Mouse (Mus musculus): Measurements from ENCODE around the gene Aurkaip1. TPM values are rescaled to one million over a fixed set of nuclear protein-coding genes. Genes with fewer than 3 reads are reported as not detected.
"Not testable (repeated sequence)": the region's sequence is repeated elsewhere in the genome, so short reads cannot be mapped to it uniquely, and the experiment has no call there.

Aurkaip1 gene
- 100 to 1,000 TPM in 1 of 2 experiments, 10 to 100 TPM in 1; 98.5 to 101 TPM for total RNA-seq (2021)
- long read RNA-seq, experiment 1, transcript Aurkaip1-203 (3 exons, 1,029 nt): major isoform, 23 of 67 reads
- long read RNA-seq, experiment 1, transcript Aurkaip1-201 (4 exons, 1,159 nt): minor isoform, 22 of 67 reads
- long read RNA-seq, experiment 1, partial matches to known transcripts: 5 of 67 reads
- long read RNA-seq, experiment 1, other reads (novel, unspliced or antisense): 17 of 67 reads
- long read RNA-seq, experiment 2, transcript Aurkaip1-201 (4 exons, 1,159 nt): major isoform, 20 of 44 reads
- long read RNA-seq, experiment 2, transcript Aurkaip1-203 (3 exons, 1,029 nt): minor isoform, 12 of 44 reads
- long read RNA-seq, experiment 2, partial matches to known transcripts: 1 of 44 reads
- long read RNA-seq, experiment 2, other reads (novel, unspliced or antisense): 11 of 44 reads

GRCm38 (mm10) chr4:155831205-155831766 is at the start of gene Aurkaip1:
Gene Aurkaip1 (plus strand): TSS chr4:155831272.
- intact Hi-C loops (cut with DNase I): loop anchor here (1.0 to 2.0 kb wide), 3 partner anchors 16 to 112 kb away; partner anchors contain the start of genes Dvl1 and Ube2j2
- peak; percentile 95 to 96 for DNase-seq (ENCODE audit: extremely low spot score in 1 of 2, low spot score in 2 of 2)
- H3K27ac ChIP-seq: peak within 1 kb of the TSS; percentile 91
- H3K4me3 ChIP-seq: peak within 1 kb of the TSS; percentile 65
- peak; percentile 76 for TF ChIP-seq CTCF (IDR thresholded peaks at IDR 0.05)

- DNase-seq (ENCODE audit: extremely low spot score in 1 of 2, low spot score in 2 of 2): no peak
- TF ChIP-seq CTCF (IDR thresholded peaks at IDR 0.05): no peak
- intact Hi-C loops (cut with DNase I): loop anchor here (5.0 kb wide), 1 partner anchor 91 kb away; the partner anchor contains the start of gene Fndc10
These were observed 47.5 kb upstream of the Aurkaip1 start for GRCm38 (mm10) chr4:155783486-155784080.

GRCm38 (mm10) chr4:155784081-155784701 is 46.9 kb upstream of the Aurkaip1 start:
- intact Hi-C loops (cut with DNase I): loop anchor here (5.0 kb wide), 1 partner anchor 92 kb away; the partner anchor contains the start of gene Fndc10
- Histone ChIP-seq H3K4me3 (peak overlapping the region; percentile 68), H3K27ac (peak overlapping the region; percentile 94)
- TF ChIP-seq CTCF (IDR thresholded peaks at IDR 0.05): peak; percentile 78
- DNase-seq (ENCODE audit: extremely low spot score in 1 of 2, low spot score in 2 of 2): peak; percentile 74 to 81

More at GRCm38 (mm10) chr4:155783486-155784080, 47.5 kb upstream of the Aurkaip1 start:
- Histone ChIP-seq H3K27ac (peak overlapping the region; percentile 94), H3K4me3 (peak overlapping the region; percentile 68)

- intact Hi-C loops (cut with DNase I): no loop called here
- no peak for TF ChIP-seq CTCF (IDR thresholded peaks at IDR 0.05)
- peak overlapping the region; percentile 85 for H3K27ac ChIP-seq
These were observed 45.8 kb upstream of the Aurkaip1 start for GRCm38 (mm10) chr4:155785246-155785645.

DNA sequence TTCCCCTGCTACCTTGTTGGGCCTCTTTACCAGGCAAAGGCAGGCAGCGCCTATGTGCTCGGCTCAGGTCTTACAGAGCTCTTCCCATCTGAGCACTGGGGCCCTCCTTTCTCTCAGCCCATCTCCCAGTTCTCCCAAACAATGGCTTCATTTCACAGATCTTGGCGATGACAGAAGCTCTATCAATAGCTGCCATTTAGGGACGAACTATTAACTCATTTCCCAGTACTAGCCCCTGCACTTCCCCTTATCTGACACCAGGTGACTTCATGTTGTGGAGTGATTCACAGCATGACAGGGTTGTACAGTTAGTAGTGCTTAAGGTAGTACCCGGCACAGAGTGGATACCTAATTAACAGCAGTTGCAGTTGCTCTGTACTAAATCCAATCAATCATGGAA is 45.3 kb upstream of the Aurkaip1 start, which contains the start of gene Tmem88b:
Gene Tmem88b (minus strand): TSS at position 56 of the 400 bp plus-strand sequence.
- Histone ChIP-seq H3K4me3 (peak within 1 kb of the TSS; percentile 68), H3K27ac (peak within 1 kb of the TSS; percentile 94)
- TF ChIP-seq CTCF (IDR thresholded peaks at IDR 0.05): peak; percentile 16; the same call in 1 of the 2 replicates
- DNase-seq (ENCODE audit: extremely low spot score in 1 of 2, low spot score in 2 of 2): no peak
- intact Hi-C loops (cut with DNase I): no loop called here

More at GRCm38 (mm10) chr4:155785246-155785645, 45.8 kb upstream of the Aurkaip1 start:
- H3K4me3 ChIP-seq: peak overlapping the region; percentile 26
- no peak for DNase-seq (ENCODE audit: extremely low spot score in 1 of 2, low spot score in 2 of 2)

DNA sequence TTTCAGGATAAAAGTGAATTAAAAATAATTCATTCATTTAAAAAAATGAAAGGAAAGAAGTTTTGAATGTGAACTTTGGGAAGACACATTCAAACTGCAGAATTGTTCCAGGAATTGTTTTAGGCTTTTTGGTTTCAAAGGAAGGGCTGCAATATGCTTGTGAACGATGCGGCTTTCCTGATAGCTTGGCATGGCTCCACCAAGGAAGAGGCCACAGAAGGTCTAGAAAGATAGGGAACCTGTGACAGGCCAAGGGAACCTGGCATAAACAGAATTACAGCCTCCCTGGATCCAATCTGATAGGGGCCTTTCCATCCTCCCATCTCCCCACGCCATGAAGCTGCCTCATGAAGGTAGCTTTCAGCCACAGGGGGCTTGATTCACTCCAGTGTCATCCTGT is 42.8 kb upstream of the Aurkaip1 start:
- intact Hi-C loops (cut with DNase I): no loop called here
- DNase-seq (ENCODE audit: extremely low spot score in 1 of 2, low spot score in 2 of 2): no peak
- no peak overlapping the region for H3K4me3 ChIP-seq
- H3K27ac ChIP-seq: no peak overlapping the region
- no peak for TF ChIP-seq CTCF (IDR thresholded peaks at IDR 0.05)

GRCm38 (mm10) chr4:155788833-155789232 is 42.2 kb upstream of the Aurkaip1 start:
- DNase-seq (ENCODE audit: extremely low spot score in 1 of 2, low spot score in 2 of 2); H3K27ac ChIP-seq; intact Hi-C loops (cut with DNase I); H3K4me3 ChIP-seq: not testable (repeated sequence)

GRCm38 (mm10) chr4:155790021-155790489 is 41.0 kb upstream of the Aurkaip1 start, which contains the start of gene Ankrd65:
Gene Ankrd65 (plus strand): TSS chr4:155790439.
- no peak within 1 kb of the TSS for H3K4me3 ChIP-seq
- intact Hi-C loops (cut with DNase I): no loop called here
- no peak for TF ChIP-seq CTCF (IDR thresholded peaks at IDR 0.05)

GRCm38 (mm10) chr4:155790650-155791161 is 40.4 kb upstream of the Aurkaip1 start:
- no peak for TF ChIP-seq CTCF (IDR thresholded peaks at IDR 0.05)
- Histone ChIP-seq H3K4me3 (no peak overlapping the region), H3K27ac (no peak overlapping the region)
- DNase-seq (ENCODE audit: extremely low spot score in 1 of 2, low spot score in 2 of 2): no peak
- intact Hi-C loops (cut with DNase I): no loop called here

More at GRCm38 (mm10) chr4:155790021-155790489, 41.0 kb upstream of the Aurkaip1 start, which contains the start of gene Ankrd65:
- DNase-seq (ENCODE audit: extremely low spot score in 1 of 2, low spot score in 2 of 2): no peak
- no peak within 1 kb of the TSS for H3K27ac ChIP-seq

DNA sequence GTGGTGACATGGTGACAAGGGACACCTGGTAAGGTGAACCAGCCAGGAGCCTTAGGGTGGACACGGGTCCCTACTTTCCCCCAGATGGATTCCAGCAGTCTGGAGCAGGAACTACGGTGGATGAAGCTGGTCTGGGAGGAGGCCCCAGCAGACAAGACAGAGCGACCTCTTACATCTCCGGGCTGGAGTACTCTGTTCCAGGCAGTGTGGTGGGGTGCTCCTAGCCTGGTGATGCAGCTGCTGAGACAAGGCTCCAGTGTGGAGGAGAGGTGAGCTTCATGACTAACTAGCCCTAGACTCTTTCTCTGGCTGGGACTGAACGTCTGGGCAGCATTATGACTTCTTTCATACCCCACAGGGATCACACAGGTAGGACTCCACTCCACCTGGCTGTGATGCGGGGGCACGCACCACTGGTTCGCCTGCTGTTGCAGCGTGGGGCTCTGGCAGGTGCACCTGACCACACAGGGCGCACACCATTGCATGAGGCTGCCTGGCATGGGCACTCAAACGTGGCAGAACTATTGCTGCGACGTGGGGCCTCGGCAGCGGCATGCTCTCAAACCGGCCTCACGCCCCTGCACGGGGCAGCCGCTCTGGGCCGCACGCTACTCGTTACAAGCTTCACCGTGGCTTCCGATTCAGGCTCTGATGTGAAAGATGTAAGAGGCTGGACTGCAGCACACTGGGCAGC is 39.7 kb upstream of the Aurkaip1 start:
- DNase-seq (ENCODE audit: extremely low spot score in 1 of 2, low spot score in 2 of 2): no peak
- no peak for TF ChIP-seq CTCF (IDR thresholded peaks at IDR 0.05)
- Histone ChIP-seq H3K4me3 (no peak overlapping the region), H3K27ac (no peak overlapping the region)
- intact Hi-C loops (cut with DNase I): no loop called here

Data from left cerebral cortex, adult 2 months (tissue).